Mouse (Mus musculus) embryonic fibroblast, embryonic 13.5 days (primary cell): ENCODE results near the gene Ceacam1.

Experiments used
- CTCF ChIP-seq: IDR thresholded peaks from 2 replicates; pipeline ENCODE4 v1.5.1; 2011; ENCODE audit warnings: mild to moderate bottlenecking, control low read depth, low read length, moderate library complexity, borderline replicate concordance; ENCODE audit not compliant: insufficient read depth
- POLR2A ChIP-seq: IDR thresholded peaks from 2 replicates; pipeline ENCODE4 v1.6.1; 2011; ENCODE audit warnings: low read depth, mild to moderate bottlenecking, control low read depth, low read length, moderate library complexity

DNA sequence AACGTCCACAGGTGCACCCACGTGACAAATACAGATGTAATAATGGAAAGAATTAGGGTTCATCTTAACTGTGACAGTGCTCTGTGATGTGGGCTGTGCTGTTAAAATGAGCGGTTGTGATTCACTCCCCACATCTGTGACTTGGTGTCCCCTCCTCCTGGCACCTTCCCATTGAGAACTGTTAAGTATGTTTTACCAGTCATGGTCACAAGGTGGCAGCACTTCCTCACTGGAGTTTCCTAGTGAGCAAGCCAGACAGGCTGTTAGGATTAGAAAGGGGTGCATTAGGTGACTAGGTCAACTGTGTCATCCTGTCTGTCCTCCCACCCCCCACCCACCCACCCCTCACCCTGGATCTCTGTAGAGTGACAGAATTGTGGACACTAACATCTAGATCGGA is 53.0 kb downstream of the Ceacam1 start:
- peak; percentile 57; the same call in 1 of the 2 replicates for TF ChIP-seq CTCF
- TF ChIP-seq POLR2A = no peak
